Mouse (Mus musculus) megakaryocyte progenitor cell, adult 5-6 weeks (primary cell): ENCODE data around the gene Slc2a12. TPM values are rescaled to one million over a fixed set of nuclear protein-coding genes. Genes with fewer than 3 reads are reported as not detected.

Experiments used
- ATAC-seq: replicated peaks from 2 replicates; pipeline ENCODE4 v1.8.0; 2016; ENCODE audit warnings: mild to moderate bottlenecking, moderate TSS enrichment, inconsistent platforms; ENCODE audit not compliant: poor library complexity
- total RNA-seq, 2 experiments: library from RNA; stranded (forward) in 1 of 2; stranded (reverse) in 1 of 2; fragments of 157-497, 149-512 nt in 1 of 2; fragments of 200-1000 nt in 1 of 2; gene quantifications; 2 replicates each; pipeline versions ENCODE4 v1.2.3 to v1.2.4; 2015 to 2017

Slc2a12 gene
- total RNA-seq, 2 experiments from 2014 or later = not detected

- ATAC-seq = no peak
These were observed 81.5 kb downstream of the Slc2a12 start for GRCm38 (mm10) chr10:22726295-22726694.

GRCm38 (mm10) chr10:22728257-22728656, 83.4 kb downstream of the Slc2a12 start:
- ATAC-seq = no peak

GRCm38 (mm10) chr10:22730266-22730991, 85.6 kb downstream of the Slc2a12 start:
- ATAC-seq = 0 out of 2 replicates have a peak, but pooled peaks have one; percentile 6

GRCm38 (mm10) chr10:22730992-22731271, 86.1 kb downstream of the Slc2a12 start:
- ATAC-seq = no peak

- peak; percentile 91 for ATAC-seq
These were observed 86.7 kb downstream of the Slc2a12 start, which contains the start of gene Tbpl1 for GRCm38 (mm10) chr10:22731272-22732093. Tbpl1 (minus strand) TSS chr10:22731938.

- peak; percentile 57 for ATAC-seq
These were observed 87.4 kb downstream of the Slc2a12 start for GRCm38 (mm10) chr10:22732181-22732580.

GRCm38 (mm10) chr10:22745922-22746321, 101.1 kb downstream of the Slc2a12 start:
- no peak for ATAC-seq

- peak; percentile 50 for ATAC-seq
These were observed 101.8 kb downstream of the Slc2a12 start for GRCm38 (mm10) chr10:22746334-22747322.

- no peak for ATAC-seq
These were observed 106.4 kb downstream of the Slc2a12 start for GRCm38 (mm10) chr10:22751175-22751682.

Other genes starting within 250 kb of the Slc2a12 start
- gene Tbpl1, start 86.9 kb downstream of the Slc2a12 start, total RNA-seq (2015) = 26.1 and 33.0 TPM in 2 replicates
- gene Tbpl1, start 86.9 kb downstream of the Slc2a12 start, total RNA-seq (2017) = 18.3 and 28.9 TPM in 2 replicates
- not detected in 2 replicates for gene Tcf21, start 175.2 kb downstream of the Slc2a12 start, total RNA-seq (2015)
- gene Tcf21, start 175.2 kb downstream of the Slc2a12 start, total RNA-seq (2017) = not detected in 2 replicates